Mouse (Mus musculus) midbrain, embryonic 14.5 days (tissue): ENCODE measurements around the gene Bak1. TPM values are rescaled to one million over a fixed set of nuclear protein-coding genes. Genes with fewer than 3 reads are reported as not detected.
A peak's percentile ranks its signal among the peaks of the same experiment; 100 is the strongest.

Experiments used
- ATAC-seq: fragments of 200-750 bp; cut with Nextera tagmentation; 2 replicates; pipeline ENCODE4 v1.8.0; 2017; ENCODE audit warnings: moderate number of reproducible peaks, moderate library complexity; ENCODE audit not compliant: low FRiP score, low TSS enrichment
- DNase-seq: peaks from one replicate; pipeline ENCODE4 v3.0.0-alpha.2; 2015
- H3K27ac ChIP-seq: fragments of 300-500 bp; sonication (generic); replicated peaks from 2 replicates; pipeline ENCODE4 v1.5.1; 2014; ENCODE audit warnings: mild to moderate bottlenecking, low read depth, low read length, moderate library complexity
- H3K27me3 ChIP-seq: fragments of 300-500 bp; sonication (generic); 2 replicates; pipeline ENCODE4 v1.6.1; 2014; ENCODE audit warnings: low read length, control low read depth, mixed read lengths; ENCODE audit not compliant: control insufficient read depth, insufficient read depth
- H3K36me3 ChIP-seq: fragments of 300-500 bp; sonication (generic); 2 replicates; pipeline ENCODE4 v1.6.1; 2014; ENCODE audit warnings: low read length, control low read depth; ENCODE audit not compliant: control insufficient read depth, insufficient read depth
- H3K4me1 ChIP-seq: fragments of 300-500 bp; sonication (generic); 2 replicates; pipeline ENCODE4 v1.6.1; 2014; ENCODE audit warnings: mild to moderate bottlenecking, antibody characterized with exemption, low read length, control low read depth; ENCODE audit not compliant: control insufficient read depth, insufficient read depth
- H3K4me2 ChIP-seq: fragments of 300-500 bp; sonication (generic); 2 replicates; pipeline ENCODE4 v1.6.1; 2014; ENCODE audit warnings: mild to moderate bottlenecking, low read length, moderate library complexity
- H3K4me3 ChIP-seq: fragments of 300-500 bp; sonication (generic); replicated peaks from 2 replicates; pipeline ENCODE4 v1.5.1; 2014; ENCODE audit warnings: low read depth, low read length
- H3K9ac ChIP-seq: fragments of 300-500 bp; sonication (generic); replicated peaks from 2 replicates; pipeline ENCODE4 v1.6.1; 2014; ENCODE audit warnings: mild to moderate bottlenecking, low read length, moderate library complexity
- H3K9me3 ChIP-seq: fragments of 300-500 bp; sonication (generic); 2 replicates; pipeline ENCODE4 v1.6.1; 2016; ENCODE audit warnings: low read length, control low read depth, mixed read lengths; ENCODE audit not compliant: control insufficient read depth
- WGBS: fragments of 180-500 bp; shearing (Covaris S2); extraction: QIAGEN DNeasy Blood & Tissue Kit; methylation state at CpG from one replicate; pipeline ENCODE4 v1.1.7; 2014; 5-methylcytosine and 5-hydroxymethylcytosine counted together
- polyA plus RNA-seq: library from polyadenylated mRNA; unstranded; fragments of >200 nt; fragmentation: Nextera tagmentation; extraction: Ambion mirVana; gene quantifications from 2 replicates; pipeline ENCODE4 v1.2.1, GENCODE M21; 2014

Gene Bak1
- polyA plus RNA-seq, 1 experiment from 2014 or later: 5.8 TPM

- H3K4me2 ChIP-seq: peak within 1 kb of the TSS; percentile 92
- DNase-seq: peak; percentile 97
- H3K9ac ChIP-seq: peak within 1 kb of the TSS; percentile 72
- H3K9me3 ChIP-seq: no peaks in the 10 kb centered on the region
- H3K4me1 ChIP-seq: peaks cover 23% of the 10 kb centered on the region
- H3K36me3 ChIP-seq: peaks cover 61% of the 10 kb centered on the region
- H3K27me3 ChIP-seq: no peaks in the 10 kb centered on the region
- H3K27ac ChIP-seq: peak within 1 kb of the TSS; percentile 71
- WGBS: under 1% methylated on average over 74 of the region's 75 CpGs
- ATAC-seq: peak; percentile 99
- H3K4me3 ChIP-seq: peak within 1 kb of the TSS; percentile 79
These were observed 55.9 kb downstream of the Bak1 start, which contains the start of gene Zbtb9 for GRCm38 (mm10) chr17:26972703-26973574. Gene Zbtb9 (plus strand): TSS chr17:26973167.

- peak overlapping the region; percentile 71; the same call in 1 of the 2 replicates for H3K27ac ChIP-seq
These were observed 56.7 kb downstream of the Bak1 start for GRCm38 (mm10) chr17:26972107-26972506.

GRCm38 (mm10) chr17:26971247-26971905, 57.4 kb downstream of the Bak1 start:
- H3K9me3 ChIP-seq: no peaks in the 10 kb centered on the region
- peaks cover 20% of the 10 kb centered on the region for H3K4me1 ChIP-seq
- H3K27ac ChIP-seq: no peak overlapping the region
- 58% methylated on average over 8 of the region's 8 CpGs for WGBS
- no peak overlapping the region for H3K4me3 ChIP-seq
- DNase-seq: no peak
- no peaks in the 10 kb centered on the region for H3K27me3 ChIP-seq
- no peak overlapping the region for H3K4me2 ChIP-seq
- no peak overlapping the region for H3K9ac ChIP-seq
- H3K36me3 ChIP-seq: peaks cover 64% of the 10 kb centered on the region
- ATAC-seq: no peak

More at GRCm38 (mm10) chr17:26972107-26972506, 56.7 kb downstream of the Bak1 start:
- Histone ChIP-seq H3K4me3 (peak overlapping the region; percentile 79), H3K4me1 (peaks cover 23% of the 10 kb centered on the region), H3K4me2 (peak overlapping the region; percentile 92), H3K9me3 (no peaks in the 10 kb centered on the region), H3K9ac (peak overlapping the region; percentile 72), H3K27me3 (no peaks in the 10 kb centered on the region), H3K36me3 (peaks cover 64% of the 10 kb centered on the region)
- WGBS: 6% methylated on average over 3 of the region's 3 CpGs
- no peak for DNase-seq
- ATAC-seq: no peak

- Histone ChIP-seq H3K4me2 (no peak overlapping the region), H3K4me1 (peaks cover 14% of the 10 kb centered on the region), H3K36me3 (peaks cover 64% of the 10 kb centered on the region), H3K27me3 (no peaks in the 10 kb centered on the region), H3K9me3 (no peaks in the 10 kb centered on the region), H3K27ac (no peak overlapping the region), H3K9ac (no peak overlapping the region), H3K4me3 (no peak overlapping the region)
- no peak for ATAC-seq
- no peak for DNase-seq
- WGBS: 82% methylated on average over 12 of the region's 12 CpGs
These were observed 58.6 kb downstream of the Bak1 start for GRCm38 (mm10) chr17:26970221-26970620.

Other genes starting within 250 kb of the Bak1 start
- gene Bnip1, start 247.9 kb downstream of the Bak1 start, polyA plus RNA-seq: 54.5 and 59.0 TPM in 2 replicates
- gene Nkx2-5, start 184.0 kb downstream of the Bak1 start, polyA plus RNA-seq: not detected in 2 replicates
- 1.2 and 2.3 TPM in 2 replicates for gene Kifc5b, start 111.9 kb downstream of the Bak1 start, polyA plus RNA-seq
- 18.2 and 24.0 TPM in 2 replicates for gene Phf1, start 96.0 kb downstream of the Bak1 start, polyA plus RNA-seq
- 99.2 and 108 TPM in 2 replicates for gene Cuta, start 89.4 kb downstream of the Bak1 start, polyA plus RNA-seq
- 5.5 and 9.7 TPM in 2 replicates for gene Syngap1, start 87.8 kb downstream of the Bak1 start, polyA plus RNA-seq
- gene Zbtb9, start 55.8 kb downstream of the Bak1 start, polyA plus RNA-seq: 8.7 and 11.3 TPM in 2 replicates
- 0.51 and 0.82 TPM in 2 replicates for gene Itpr3, start 28.3 kb upstream of the Bak1 start, polyA plus RNA-seq
- gene Uqcc2, start 104.9 kb upstream of the Bak1 start, polyA plus RNA-seq: 353 and 471 TPM in 2 replicates
- gene Ip6k3, start 138.8 kb upstream of the Bak1 start, polyA plus RNA-seq: 0.20 and 0.36 TPM in 2 replicates
- 20.8 and 30.7 TPM in 2 replicates for gene Lemd2, start 175.5 kb upstream of the Bak1 start, polyA plus RNA-seq